Mouse (Mus musculus): ENCODE measurements around the gene Lpar1.
"Not testable (repeated sequence)": the region's sequence is repeated elsewhere in the genome, so short reads cannot be mapped to it uniquely, and the experiment has no call there.

Gene Lpar1

GRCm38 (mm10) chr4:58545888-58546432, 7.7 kb downstream of the Lpar1 start:
- DNase-seq = no peak

- DNase-seq = no peak
Measured at GRCm38 (mm10) chr4:58543171-58543570, 10.5 kb downstream of the Lpar1 start.

- DNase-seq = not testable (repeated sequence)
Measured at GRCm38 (mm10) chr4:58542656-58543055, 11.0 kb downstream of the Lpar1 start.

- no peak for DNase-seq
Measured at GRCm38 (mm10) chr4:58540841-58541240, 12.9 kb downstream of the Lpar1 start.

- no peak for DNase-seq
Measured at GRCm38 (mm10) chr4:58540385-58540784, 13.3 kb downstream of the Lpar1 start.

DNA sequence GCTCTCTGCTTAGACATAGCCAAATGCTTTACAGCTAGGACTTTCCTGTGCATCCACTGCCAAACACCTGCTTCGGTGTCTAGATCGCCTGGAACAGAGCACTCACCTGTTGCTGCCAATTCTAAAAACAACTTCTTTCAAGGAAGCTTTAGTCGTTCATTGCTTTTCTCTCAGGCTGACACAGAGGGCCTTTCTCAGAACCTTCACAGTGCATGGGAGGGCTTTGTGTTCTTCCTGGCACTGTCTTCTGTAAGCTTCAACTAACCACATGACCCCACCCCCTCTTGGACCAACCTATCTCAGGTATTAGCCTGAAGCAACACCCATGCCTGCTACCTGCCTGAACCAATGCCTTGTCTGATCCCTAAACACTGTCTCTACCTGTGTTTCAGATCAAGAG, 15.0 kb downstream of the Lpar1 start:
- DNase-seq = no peak

DNA sequence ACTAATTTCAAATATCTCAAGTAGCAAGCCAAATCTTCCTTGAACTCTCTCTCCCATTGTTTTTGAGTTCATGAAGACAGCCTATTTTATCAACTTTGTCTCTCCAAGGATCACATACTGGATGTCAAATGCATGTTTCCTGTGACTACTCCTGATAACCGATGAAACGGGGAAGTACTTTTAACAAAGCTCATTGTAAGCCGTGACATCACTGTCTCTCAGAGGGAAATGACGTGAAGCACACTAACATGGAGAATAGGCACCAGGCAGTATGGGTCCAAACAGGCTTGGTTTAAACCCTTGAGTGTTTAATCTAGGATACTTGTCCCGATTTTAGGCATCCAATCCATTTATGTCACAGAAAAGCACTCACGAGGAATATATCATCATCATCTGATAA, 17.9 kb downstream of the Lpar1 start:
- no peak for DNase-seq

DNA sequence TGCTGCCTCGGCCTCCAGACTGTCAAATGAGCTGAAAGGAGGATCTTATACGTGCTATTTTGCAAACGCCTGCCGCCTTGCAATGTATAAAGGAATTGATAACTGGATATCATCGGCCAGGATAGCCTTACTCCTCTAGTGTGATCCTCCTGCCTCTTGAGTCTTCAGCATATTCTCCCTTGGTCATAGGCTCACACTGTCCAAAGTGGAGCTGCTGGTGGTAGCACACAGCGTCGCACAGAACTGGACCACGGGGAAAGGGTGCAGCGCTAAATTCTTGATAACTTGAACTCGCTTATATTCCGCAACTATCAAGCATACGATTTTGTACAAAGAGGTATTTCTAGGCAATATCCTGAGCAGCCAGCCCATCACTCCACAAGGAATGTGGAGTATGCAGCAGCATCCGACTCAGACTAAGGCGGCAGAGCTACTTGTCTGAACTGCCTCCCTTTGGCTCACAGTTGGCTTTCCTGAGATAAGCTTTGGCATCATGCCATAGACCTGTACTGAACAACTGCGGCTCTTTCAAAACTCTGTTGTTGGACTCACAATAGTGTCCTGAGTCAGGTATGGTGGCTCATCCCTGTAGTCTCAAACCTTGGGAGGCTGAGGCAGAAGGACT, 18.9 kb downstream of the Lpar1 start:
- DNase-seq = no peak

- DNase-seq = no peak
Measured at GRCm38 (mm10) chr4:58534141-58534571, 19.5 kb downstream of the Lpar1 start.

DNA sequence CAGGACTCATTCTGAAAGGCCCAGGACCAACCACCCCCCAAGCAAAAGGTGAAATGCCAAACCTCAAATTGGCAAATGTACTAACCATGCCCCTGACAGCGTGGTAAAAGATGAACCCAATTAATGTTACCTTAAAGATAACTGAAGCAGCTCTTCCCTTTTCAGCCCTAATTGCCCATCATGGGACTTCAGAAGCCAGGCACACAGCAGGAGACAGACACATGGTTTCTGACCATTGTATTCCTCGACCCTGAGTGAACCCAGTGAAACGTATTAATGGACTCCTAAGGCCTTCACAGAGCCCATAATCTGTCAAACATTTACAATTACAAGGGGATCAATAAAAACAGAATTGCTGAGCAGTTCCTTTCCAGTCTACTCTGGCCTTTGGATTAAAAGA, 20.2 kb downstream of the Lpar1 start:
- DNase-seq = no peak

DNA sequence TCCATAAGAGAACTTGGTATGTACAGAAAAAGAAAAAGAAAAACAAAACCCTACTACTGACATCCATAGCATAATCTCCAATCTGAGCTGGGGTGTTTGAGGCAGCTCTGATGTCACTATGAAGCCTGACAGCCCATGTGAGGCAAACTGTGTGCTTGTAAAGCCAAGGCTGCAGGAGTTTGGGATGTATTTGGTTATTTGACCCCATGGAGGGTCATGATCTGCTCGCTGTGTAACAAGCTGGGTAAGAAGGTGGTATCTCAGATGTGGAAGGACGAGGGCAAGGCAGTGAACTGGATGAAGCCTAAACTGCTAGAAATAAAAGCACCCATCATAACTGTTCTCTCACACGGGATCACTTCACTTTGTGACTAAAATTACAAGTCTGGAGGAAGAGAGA, 21.4 kb downstream of the Lpar1 start:
- DNase-seq = no peak

- DNase-seq = no peak
Measured at GRCm38 (mm10) chr4:58530706-58531105, 23.0 kb downstream of the Lpar1 start.

DNA sequence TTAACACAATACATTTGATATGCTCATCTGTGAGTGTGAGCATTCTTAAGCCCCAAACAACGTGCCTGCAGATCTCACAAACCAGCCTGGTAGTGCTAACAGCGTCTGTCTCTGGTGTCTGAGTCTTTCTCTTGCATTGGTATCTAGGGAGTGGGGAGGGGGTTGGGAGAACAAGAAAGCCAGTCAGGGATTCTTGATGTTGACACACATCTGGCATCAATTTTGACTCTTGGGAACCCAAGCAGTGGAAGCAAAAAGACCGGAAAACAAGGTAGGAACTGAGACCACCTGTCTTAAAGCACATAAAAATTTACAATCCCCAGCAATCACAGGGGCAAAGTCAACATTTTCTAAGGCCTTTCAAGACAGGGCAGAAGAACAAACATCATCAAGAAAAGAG, 23.4 kb downstream of the Lpar1 start:
- no peak for DNase-seq

DNA sequence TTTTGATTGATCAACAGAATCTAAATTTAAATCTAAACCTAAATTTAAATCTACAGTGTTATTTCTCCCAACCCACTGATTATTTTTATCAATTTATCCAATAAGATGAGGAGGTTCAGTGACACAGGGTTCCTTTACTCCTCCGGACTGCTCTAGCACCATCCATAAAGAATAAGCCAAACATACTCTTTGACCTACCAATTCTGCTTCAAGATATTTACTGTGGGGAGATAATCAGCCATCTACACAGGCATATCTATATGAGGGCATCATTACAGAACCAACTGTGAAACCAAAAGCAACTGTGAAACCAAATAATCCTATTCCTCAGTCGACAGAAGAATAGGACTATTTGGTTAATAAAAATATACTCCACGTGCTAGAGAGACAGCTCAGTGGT, 25.8 kb downstream of the Lpar1 start:
- DNase-seq = no peak

- DNase-seq = no peak
Measured at GRCm38 (mm10) chr4:58521137-58521536, 32.6 kb downstream of the Lpar1 start.

GRCm38 (mm10) chr4:58520531-58520930, 33.2 kb downstream of the Lpar1 start:
- no peak for DNase-seq

DNA sequence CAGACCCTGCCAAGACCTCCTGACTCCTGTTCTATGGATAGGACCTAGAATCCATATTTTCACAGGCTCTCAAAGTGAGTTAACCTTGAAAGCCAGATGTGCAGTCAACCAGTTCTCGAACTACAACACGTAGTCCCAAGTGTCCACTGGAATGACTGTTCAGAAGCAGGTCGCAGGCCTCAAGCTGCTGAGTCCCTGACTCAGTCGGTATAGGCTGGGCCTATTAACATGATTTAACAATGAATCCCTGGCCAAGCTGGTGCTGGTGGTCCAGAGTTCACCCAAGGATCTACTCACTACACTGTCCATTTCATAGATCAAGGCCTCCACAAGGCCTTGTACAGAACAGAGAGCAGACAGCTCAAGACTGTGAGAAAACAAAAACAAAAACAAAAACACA, 33.8 kb downstream of the Lpar1 start:
- DNase-seq = no peak

- no peak for DNase-seq
Measured at GRCm38 (mm10) chr4:58518215-58518988, 35.3 kb downstream of the Lpar1 start.

DNA sequence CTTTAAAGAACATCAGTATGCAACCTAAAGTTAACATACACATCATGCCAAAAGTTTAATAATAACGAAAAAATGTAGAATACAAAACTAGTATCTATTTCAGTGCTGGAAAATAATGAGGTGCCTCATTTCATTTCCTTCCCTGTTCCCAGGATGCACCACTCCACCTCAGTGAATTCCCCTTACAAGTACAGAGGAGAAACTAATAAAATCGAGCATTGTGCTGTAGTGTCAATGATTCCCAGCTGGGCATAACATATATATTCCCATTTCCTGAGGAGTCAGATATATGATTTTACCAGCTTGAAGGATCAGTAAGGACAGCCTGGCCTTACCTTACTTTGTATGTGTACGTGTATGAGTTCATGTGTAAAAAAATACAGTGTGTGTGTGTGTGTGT, 36.9 kb downstream of the Lpar1 start:
- no peak for DNase-seq

DNA sequence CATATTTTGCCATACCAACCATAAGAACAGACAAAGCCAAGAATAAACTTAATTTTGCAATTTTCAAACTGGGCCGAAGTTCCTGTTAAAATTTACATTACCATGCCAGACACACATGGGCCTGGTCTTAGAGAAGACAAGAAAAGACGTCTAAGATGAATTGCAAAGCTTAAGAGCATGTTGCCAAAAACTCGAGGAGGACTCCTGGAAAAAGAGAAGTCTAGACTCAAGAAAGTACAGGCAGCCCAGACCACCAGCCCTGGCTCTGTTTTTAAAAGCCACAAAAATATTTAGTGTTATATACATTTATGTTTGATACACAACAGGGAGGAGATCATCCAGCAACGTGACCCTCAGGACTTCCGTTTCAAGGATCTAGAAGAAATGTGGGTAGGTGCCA, 37.5 kb downstream of the Lpar1 start:
- DNase-seq = no peak

GRCm38 (mm10) chr4:58511554-58511953, 42.1 kb downstream of the Lpar1 start:
- DNase-seq = no peak

- DNase-seq = no peak
Measured at GRCm38 (mm10) chr4:58508833-58509232, 44.9 kb downstream of the Lpar1 start.

- no peak for DNase-seq
Measured at GRCm38 (mm10) chr4:58507536-58507935, 46.2 kb downstream of the Lpar1 start.
